Mouse (Mus musculus): Measurements from ENCODE around the gene Mta2. TPM values are rescaled to one million over a fixed set of nuclear protein-coding genes. Genes with fewer than 3 reads are reported as not detected.

Mta2 gene
- polyA plus RNA-seq, 1 experiment, result 79.6 TPM

DNA sequence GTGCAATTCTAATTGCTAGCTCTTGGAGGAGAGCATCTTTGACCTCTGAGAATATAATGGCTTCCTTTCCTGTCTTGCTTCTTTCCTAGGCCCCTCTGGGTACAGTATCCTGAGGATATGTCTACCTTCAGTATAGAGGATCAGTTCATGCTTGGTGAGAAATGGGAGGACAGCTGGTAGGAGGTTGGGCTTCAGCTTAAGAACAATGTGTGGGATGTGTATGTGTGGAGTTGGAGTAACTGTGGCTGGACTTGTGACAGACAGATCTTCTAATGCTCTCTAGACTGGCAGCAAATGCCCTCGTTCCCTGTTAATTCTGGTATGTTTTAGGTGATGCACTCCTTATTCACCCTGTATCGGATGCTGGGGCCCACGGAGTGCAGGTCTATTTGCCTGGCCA lies 27.5 kb upstream of the Mta2 start:
- no peak for TF ChIP-seq CTCF (IDR thresholded peaks at IDR 0.05; ENCODE audit: borderline replicate concordance, control insufficient read depth, extremely low read depth, insufficient read depth, low read length, poor library complexity)
- no peak for TF ChIP-seq POLR2A (IDR thresholded peaks at IDR 0.05; ENCODE audit: control insufficient read depth, extremely low read depth, insufficient read depth, low read length, poor library complexity)
- no peak overlapping the region for H3K4me3 ChIP-seq (ENCODE audit: control insufficient read depth, insufficient read depth, low read length)
- H3K27me3 ChIP-seq (ENCODE audit: control insufficient read depth, insufficient read depth, low read length), result no peaks in the 10 kb centered on the region
- WGBS, result 95% methylated on average over 3 of the region's 3 CpGs
- peaks cover 72% of the 10 kb centered on the region for H3K36me3 ChIP-seq (ENCODE audit: control insufficient read depth, insufficient read depth, low read length)
- H3K4me1 ChIP-seq (replicated peaks; ENCODE audit: control insufficient read depth, insufficient read depth, low read length), result no peaks in the 10 kb centered on the region
- DNase-seq, result no peak
- H3K27ac ChIP-seq (ENCODE audit: control insufficient read depth, insufficient read depth, low read length), result no peak overlapping the region

DNA sequence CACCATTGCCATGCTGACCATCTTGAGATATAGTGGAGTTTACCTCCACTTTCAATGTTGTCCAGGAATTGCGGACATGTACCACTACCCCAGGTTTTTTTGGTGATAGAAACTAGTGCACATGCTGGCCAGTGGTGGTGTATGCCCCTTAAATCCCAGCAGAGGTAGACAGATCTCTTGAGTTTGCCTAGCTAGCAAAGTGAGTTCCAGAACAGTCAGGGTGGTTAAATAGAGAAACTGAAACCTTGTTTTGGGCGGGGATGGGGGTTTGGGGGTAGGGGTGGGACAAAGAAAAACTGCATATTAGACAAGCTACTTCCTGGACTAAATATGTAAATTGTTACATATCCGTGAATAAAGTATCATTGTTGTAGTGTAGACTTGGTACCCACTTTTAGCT lies 22.7 kb upstream of the Mta2 start:
- no peaks in the 10 kb centered on the region for H3K27me3 ChIP-seq (ENCODE audit: control insufficient read depth, insufficient read depth, low read length)
- peaks cover 24% of the 10 kb centered on the region for H3K36me3 ChIP-seq (ENCODE audit: control insufficient read depth, insufficient read depth, low read length)
- WGBS, result 51% methylated on average over 3 of the region's 3 CpGs
- no peak for DNase-seq
- no peak overlapping the region for H3K4me3 ChIP-seq (ENCODE audit: control insufficient read depth, insufficient read depth, low read length)
- H3K4me1 ChIP-seq (replicated peaks; ENCODE audit: control insufficient read depth, insufficient read depth, low read length), result peaks cover 5% of the 10 kb centered on the region; the same call in 1 of the 2 replicates
- TF ChIP-seq CTCF (IDR thresholded peaks at IDR 0.05; ENCODE audit: borderline replicate concordance, control insufficient read depth, extremely low read depth, insufficient read depth, low read length, poor library complexity) (no peak), POLR2A (IDR thresholded peaks at IDR 0.05; ENCODE audit: control insufficient read depth, extremely low read depth, insufficient read depth, low read length, poor library complexity) (no peak)
- no peak overlapping the region for H3K27ac ChIP-seq (ENCODE audit: control insufficient read depth, insufficient read depth, low read length)

DNA sequence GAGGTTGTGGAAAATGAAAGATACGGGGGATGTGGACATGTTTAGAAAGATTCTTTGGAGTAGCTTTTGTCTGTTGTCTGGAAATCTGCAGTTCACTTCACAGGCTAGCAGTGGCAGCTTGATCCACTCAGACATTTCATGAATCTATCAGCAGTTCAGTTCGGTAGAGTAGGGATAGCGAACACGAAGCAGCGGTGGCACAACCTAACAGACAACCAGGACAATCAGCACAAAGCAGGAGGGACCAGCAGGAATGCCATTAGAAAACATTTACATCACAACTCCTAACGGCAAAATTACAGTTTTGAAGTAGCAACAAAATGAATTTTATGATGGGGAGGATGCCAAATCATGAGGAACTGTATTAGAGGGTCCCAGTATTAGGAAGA lies 22.0 kb upstream of the Mta2 start:
- Histone ChIP-seq H3K4me1 (replicated peaks; ENCODE audit: control insufficient read depth, insufficient read depth, low read length) (peaks cover 5% of the 10 kb centered on the region; the same call in 1 of the 2 replicates), H3K27me3 (ENCODE audit: control insufficient read depth, insufficient read depth, low read length) (no peaks in the 10 kb centered on the region), H3K4me3 (ENCODE audit: control insufficient read depth, insufficient read depth, low read length) (no peak overlapping the region), H3K36me3 (ENCODE audit: control insufficient read depth, insufficient read depth, low read length) (peaks cover 17% of the 10 kb centered on the region), H3K27ac (ENCODE audit: control insufficient read depth, insufficient read depth, low read length) (peak overlapping the region; percentile 24; the same call in 1 of the 2 replicates)
- TF ChIP-seq CTCF (IDR thresholded peaks at IDR 0.05; ENCODE audit: borderline replicate concordance, control insufficient read depth, extremely low read depth, insufficient read depth, low read length, poor library complexity) (no peak), POLR2A (IDR thresholded peaks at IDR 0.05; ENCODE audit: control insufficient read depth, extremely low read depth, insufficient read depth, low read length, poor library complexity) (no peak)
- 79% methylated on average over 6 of the region's 6 CpGs for WGBS
- no peak for DNase-seq

DNA sequence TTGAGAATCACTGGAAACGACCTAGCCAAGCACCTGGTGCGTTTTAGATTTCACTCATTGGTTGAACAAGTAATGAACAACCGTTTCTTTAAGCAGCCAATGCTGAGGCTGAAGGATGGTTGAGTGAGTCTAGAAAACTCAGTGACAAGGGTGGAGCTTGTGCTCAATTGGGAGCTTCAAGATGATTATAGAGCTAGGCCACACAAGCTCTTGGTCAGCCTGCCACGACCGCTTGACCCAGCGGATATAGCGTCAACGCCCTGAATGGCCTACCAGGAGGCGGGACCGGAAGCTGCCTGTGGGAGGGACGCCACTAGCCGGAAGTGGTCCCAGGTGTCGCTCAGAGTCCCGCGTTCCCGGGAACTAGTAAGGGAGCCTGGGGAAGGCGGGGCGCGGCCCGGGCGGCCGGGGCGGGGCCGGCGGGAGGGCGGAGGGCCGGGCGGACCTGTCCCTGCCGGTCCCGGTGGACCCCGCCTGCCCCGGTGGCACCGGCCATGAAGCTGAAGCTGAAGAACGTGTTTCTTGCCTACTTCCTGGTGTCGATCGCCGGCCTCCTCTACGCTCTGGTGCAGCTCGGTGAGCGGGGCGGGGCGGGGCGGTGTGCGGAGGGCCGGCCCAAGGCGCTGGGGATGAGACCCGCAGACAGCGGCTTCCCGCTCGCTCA lies 21.5 kb upstream of the Mta2 start, which contains the start of gene B3gat3:
TSS of gene B3gat3 (plus strand) at position 302 of the 664 bp plus-strand sequence.
- peak; percentile 84 for DNase-seq
- H3K36me3 ChIP-seq (ENCODE audit: control insufficient read depth, insufficient read depth, low read length), result peaks cover 12% of the 10 kb centered on the region
- 1% methylated on average over 49 of the region's 50 CpGs for WGBS
- TF ChIP-seq POLR2A (IDR thresholded peaks at IDR 0.05; ENCODE audit: control insufficient read depth, extremely low read depth, insufficient read depth, low read length, poor library complexity) (no peak), CTCF (IDR thresholded peaks at IDR 0.05; ENCODE audit: borderline replicate concordance, control insufficient read depth, extremely low read depth, insufficient read depth, low read length, poor library complexity) (no peak)
- peak within 1 kb of the TSS; percentile 53 for H3K27ac ChIP-seq (ENCODE audit: control insufficient read depth, insufficient read depth, low read length)
- no peaks in the 10 kb centered on the region for H3K27me3 ChIP-seq (ENCODE audit: control insufficient read depth, insufficient read depth, low read length)
- peak within 1 kb of the TSS; percentile 82 for H3K4me3 ChIP-seq (ENCODE audit: control insufficient read depth, insufficient read depth, low read length)
- peaks cover 5% of the 10 kb centered on the region; the same call in 1 of the 2 replicates for H3K4me1 ChIP-seq (replicated peaks; ENCODE audit: control insufficient read depth, insufficient read depth, low read length)

DNA sequence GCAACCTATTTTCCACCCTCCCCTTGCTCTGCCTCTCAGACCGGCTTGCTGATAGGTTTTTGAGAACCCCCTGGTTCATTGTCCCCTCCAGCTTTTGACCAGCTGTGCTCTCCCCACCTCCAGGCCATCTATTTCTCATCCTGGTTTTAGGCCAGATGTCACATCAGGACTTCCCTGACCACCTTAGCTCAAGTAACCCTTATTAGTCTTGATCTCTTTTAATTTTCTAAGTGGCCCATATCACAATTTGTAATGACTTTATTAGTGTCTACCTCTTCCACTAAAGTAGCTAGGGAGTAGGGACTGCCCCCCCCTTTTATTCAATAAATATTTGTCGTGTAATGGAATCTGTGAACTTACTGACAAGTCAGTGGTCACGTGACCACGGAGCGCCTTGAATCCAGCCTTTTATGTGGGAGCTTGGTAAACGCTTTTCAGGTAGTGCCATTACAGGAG lies 20.8 kb upstream of the Mta2 start:
- WGBS, result under 1% methylated on average over 6 of the region's 6 CpGs
- peak; percentile 26 for DNase-seq
- peak overlapping the region; percentile 53; the same call in 1 of the 2 replicates for H3K27ac ChIP-seq (ENCODE audit: control insufficient read depth, insufficient read depth, low read length)
- TF ChIP-seq CTCF (IDR thresholded peaks at IDR 0.05; ENCODE audit: borderline replicate concordance, control insufficient read depth, extremely low read depth, insufficient read depth, low read length, poor library complexity), result no peak
- peaks cover 5% of the 10 kb centered on the region; the same call in 1 of the 2 replicates for H3K4me1 ChIP-seq (replicated peaks; ENCODE audit: control insufficient read depth, insufficient read depth, low read length)
- H3K27me3 ChIP-seq (ENCODE audit: control insufficient read depth, insufficient read depth, low read length), result no peaks in the 10 kb centered on the region
- peaks cover 5% of the 10 kb centered on the region for H3K36me3 ChIP-seq (ENCODE audit: control insufficient read depth, insufficient read depth, low read length)
- peak overlapping the region; percentile 82 for H3K4me3 ChIP-seq (ENCODE audit: control insufficient read depth, insufficient read depth, low read length)

DNA sequence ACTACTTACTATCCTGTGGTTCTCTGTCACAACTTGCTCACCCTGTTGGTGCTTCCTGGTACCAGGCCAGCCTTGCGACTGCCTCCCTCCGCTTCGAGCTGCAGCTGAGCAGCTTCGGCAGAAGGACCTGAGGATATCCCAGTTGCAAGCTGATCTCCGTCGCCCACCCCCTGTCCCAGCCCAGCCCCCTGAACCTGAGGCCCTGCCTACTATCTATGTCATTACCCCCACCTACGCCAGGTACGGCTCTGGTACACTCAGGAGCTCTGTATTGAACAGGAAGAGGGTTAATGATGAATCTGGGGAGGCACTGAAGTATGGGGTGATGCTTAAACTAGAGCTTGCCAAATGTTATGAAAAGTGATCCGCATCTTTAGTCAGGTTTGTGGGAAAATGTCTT lies 19.9 kb upstream of the Mta2 start:
- H3K4me3 ChIP-seq (ENCODE audit: control insufficient read depth, insufficient read depth, low read length), result no peak overlapping the region
- DNase-seq, result no peak
- TF ChIP-seq POLR2A (IDR thresholded peaks at IDR 0.05; ENCODE audit: control insufficient read depth, extremely low read depth, insufficient read depth, low read length, poor library complexity) (no peak), CTCF (IDR thresholded peaks at IDR 0.05; ENCODE audit: borderline replicate concordance, control insufficient read depth, extremely low read depth, insufficient read depth, low read length, poor library complexity) (no peak)
- no peak overlapping the region for H3K27ac ChIP-seq (ENCODE audit: control insufficient read depth, insufficient read depth, low read length)
- 78% methylated on average over 9 of the region's 9 CpGs for WGBS
- no peaks in the 10 kb centered on the region for H3K27me3 ChIP-seq (ENCODE audit: control insufficient read depth, insufficient read depth, low read length)
- no peaks in the 10 kb centered on the region for H3K36me3 ChIP-seq (ENCODE audit: control insufficient read depth, insufficient read depth, low read length)
- H3K4me1 ChIP-seq (replicated peaks; ENCODE audit: control insufficient read depth, insufficient read depth, low read length), result peaks cover 5% of the 10 kb centered on the region; the same call in 1 of the 2 replicates

Data from thymus, adult 2 months (tissue).